Mouse (Mus musculus) heart, adult 9 months (tissue): ENCODE results near the gene Gm3573.
"Not testable (repeated sequence)": the region's sequence is repeated elsewhere in the genome, so short reads cannot be mapped to it uniquely, and the experiment has no call there.

ENCODE experiments used
- DNase-seq, 2 experiments: peaks; one replicate each; pipeline ENCODE4 v3.0.0; 2022; ENCODE audit warnings: low spot score in 2 of 2

Gm3573 gene

DNA sequence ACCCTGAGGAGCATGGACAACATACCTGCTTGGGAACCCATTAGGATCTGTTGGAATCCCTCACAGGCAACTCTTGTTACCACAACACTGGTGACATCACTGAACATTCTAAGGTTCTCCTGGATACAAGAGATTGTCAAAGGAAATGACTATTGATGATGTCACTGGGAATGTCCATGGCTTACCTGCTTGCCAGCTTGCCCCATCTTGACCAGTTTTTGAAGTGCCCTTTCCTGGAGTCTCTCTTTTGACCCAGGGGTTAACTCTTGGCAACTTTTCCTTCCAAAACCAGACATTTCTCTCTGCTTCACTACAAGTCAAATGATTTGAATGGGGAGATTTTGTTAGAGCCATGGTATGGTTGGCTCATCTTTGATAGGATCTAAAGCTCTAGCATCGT, at the start of gene Gm3573:
TSS of gene Gm3573 (minus strand) at position 101 of the 400 bp plus-strand sequence.
- DNase-seq, result not testable (repeated sequence)

DNA sequence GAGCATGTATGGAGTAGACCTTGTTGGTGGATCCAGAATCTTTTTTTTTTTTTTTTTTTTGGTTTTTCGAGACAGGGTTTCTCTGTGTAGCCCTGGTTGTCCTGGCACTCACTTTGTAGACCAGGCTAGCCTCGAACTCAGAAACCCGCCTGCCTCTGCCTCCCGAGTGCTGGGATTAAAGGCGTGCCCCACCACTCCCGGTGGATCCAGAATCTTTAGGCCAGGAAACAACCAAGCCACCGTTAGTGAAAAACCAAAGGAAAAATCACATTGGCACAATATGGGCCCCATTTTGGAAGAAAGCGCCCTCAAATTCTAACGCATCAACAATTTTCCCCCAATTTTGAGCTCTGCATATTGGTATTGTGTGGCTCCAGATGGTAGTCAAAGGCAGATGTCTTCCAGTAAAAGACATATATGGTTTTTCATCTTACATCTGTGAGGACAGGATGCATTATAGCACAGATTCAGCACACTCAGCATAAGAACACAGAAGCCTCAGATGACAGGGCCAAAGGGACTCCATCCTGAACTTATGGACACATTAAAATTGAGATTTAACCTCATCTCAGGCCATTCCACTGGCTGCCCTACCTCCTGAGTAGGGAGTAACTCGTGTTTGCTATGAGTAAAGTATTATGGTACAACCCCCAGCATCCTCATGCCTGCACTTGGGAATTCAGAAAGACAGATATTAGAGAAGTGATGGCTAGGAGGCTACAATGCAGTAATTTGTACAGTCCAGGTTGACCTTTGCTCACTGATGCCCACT, 26.4 kb upstream of the Gm3573 start:
- not testable (repeated sequence) for DNase-seq

DNA sequence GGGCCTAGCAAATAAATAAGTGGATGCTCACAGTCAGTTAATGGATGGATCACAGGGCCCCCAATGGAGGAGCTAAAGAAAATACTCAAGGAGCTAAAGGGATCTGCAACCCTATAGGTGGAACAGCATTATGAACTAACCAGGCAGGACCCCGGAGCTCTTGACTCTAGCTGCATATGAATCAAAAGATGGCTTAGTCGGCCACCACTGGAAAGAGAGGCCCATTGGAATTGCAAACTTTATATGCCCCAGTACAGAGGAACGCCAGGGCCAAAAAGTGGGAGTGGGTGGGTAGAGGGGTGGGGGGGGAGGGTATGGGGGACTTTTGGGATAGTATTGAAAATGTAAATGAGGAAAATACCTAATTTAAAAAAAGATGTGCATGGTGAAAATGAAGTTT, 6.7 kb downstream of the Gm3573 start:
- DNase-seq, result peak; percentile 6 to 14

DNA sequence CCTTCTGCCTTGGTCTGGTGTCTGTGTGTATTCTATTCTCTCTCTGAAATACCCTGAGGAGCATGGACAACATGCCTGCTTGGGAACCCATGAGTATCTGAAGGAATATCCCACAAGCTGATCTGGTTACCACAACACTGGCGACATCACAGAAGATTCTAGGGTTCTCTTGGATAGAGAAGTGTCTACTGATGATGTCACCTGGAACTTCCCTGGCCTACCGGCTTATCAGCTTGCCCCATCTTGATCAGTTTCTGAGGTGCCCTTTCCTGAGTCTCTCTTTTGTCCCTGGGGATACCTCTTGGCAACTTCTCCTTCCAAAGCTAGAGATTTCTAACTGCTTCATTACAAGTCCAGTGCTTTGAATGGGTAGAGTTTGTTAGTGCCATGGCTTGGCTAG, 28.1 kb downstream of the Gm3573 start, which contains the start of gene Gm17027:
TSS of gene Gm17027 (minus strand) at position 101 of the 400 bp plus-strand sequence.
- DNase-seq, result not testable (repeated sequence)
